Mouse (Mus musculus): ENCODE results near the gene Tmem178b. TPM values are rescaled to one million over a fixed set of nuclear protein-coding genes. Genes with fewer than 3 reads are reported as not detected.

Gene Tmem178b
- polyA plus RNA-seq, 1 experiment from 2014 or later = 0.05 TPM

- Histone ChIP-seq H3K27ac (ENCODE audit: poor library complexity, severe bottlenecking) (no peak overlapping the region), H3K9me3 (replicated peaks) (no peaks in the 10 kb centered on the region)
Observed at GRCm38 (mm10) chr6:40091250-40091651, 218.2 kb downstream of the Tmem178b start.

GRCm38 (mm10) chr6:40098498-40098897 lies 225.4 kb downstream of the Tmem178b start:
- WGBS = 74% methylated on average over 2 of the region's 2 CpGs

More at GRCm38 (mm10) chr6:40091250-40091651, 218.2 kb downstream of the Tmem178b start:
- Histone ChIP-seq H3K4me1 (replicated peaks) (no peaks in the 10 kb centered on the region), H3K4me2 (no peak overlapping the region), H3K4me3 (no peak overlapping the region), H3K9ac (no peak overlapping the region), H3K36me3 (no peaks in the 10 kb centered on the region), H3K27me3 (replicated peaks) (no peaks in the 10 kb centered on the region)
- ATAC-seq (ENCODE audit: insufficient number of reproducible peaks, low FRiP score) = no peak
- 30% methylated on average over 5 of the region's 5 CpGs for WGBS

GRCm38 (mm10) chr6:40101785-40102184 lies 228.7 kb downstream of the Tmem178b start:
- H3K4me2 ChIP-seq = no peak overlapping the region
- H3K4me3 ChIP-seq = no peak overlapping the region
- H3K27me3 ChIP-seq (replicated peaks) = no peaks in the 10 kb centered on the region
- H3K9ac ChIP-seq = no peak overlapping the region
- H3K36me3 ChIP-seq = no peaks in the 10 kb centered on the region
- no peaks in the 10 kb centered on the region for H3K9me3 ChIP-seq (replicated peaks)
- no peak overlapping the region for H3K27ac ChIP-seq (ENCODE audit: poor library complexity, severe bottlenecking)
- WGBS = 79% methylated on average over 4 of the region's 4 CpGs
- ATAC-seq (ENCODE audit: insufficient number of reproducible peaks, low FRiP score) = no peak
- H3K4me1 ChIP-seq (replicated peaks) = 0 out of 2 replicates have a peak, but pooled peaks cover 8% of the 10 kb centered on the region

More at GRCm38 (mm10) chr6:40098498-40098897, 225.4 kb downstream of the Tmem178b start:
- ATAC-seq (ENCODE audit: insufficient number of reproducible peaks, low FRiP score) = no peak
- 0 out of 2 replicates have a peak, but pooled peaks cover 8% of the 10 kb centered on the region for H3K4me1 ChIP-seq (replicated peaks)
- H3K27me3 ChIP-seq (replicated peaks) = no peaks in the 10 kb centered on the region
- H3K4me3 ChIP-seq = no peak overlapping the region
- no peaks in the 10 kb centered on the region for H3K36me3 ChIP-seq
- H3K4me2 ChIP-seq = no peak overlapping the region
- H3K27ac ChIP-seq (ENCODE audit: poor library complexity, severe bottlenecking) = no peak overlapping the region
- H3K9ac ChIP-seq = no peak overlapping the region
- no peaks in the 10 kb centered on the region for H3K9me3 ChIP-seq (replicated peaks)

- no peak overlapping the region for H3K9ac ChIP-seq
- H3K36me3 ChIP-seq = no peaks in the 10 kb centered on the region
- H3K27me3 ChIP-seq (replicated peaks) = no peaks in the 10 kb centered on the region
- H3K4me3 ChIP-seq = no peak overlapping the region
- ATAC-seq (ENCODE audit: insufficient number of reproducible peaks, low FRiP score) = no peak
- H3K27ac ChIP-seq (ENCODE audit: poor library complexity, severe bottlenecking) = no peak overlapping the region
- H3K4me1 ChIP-seq (replicated peaks) = 0 out of 2 replicates have a peak, but pooled peaks cover 8% of the 10 kb centered on the region
- 53% methylated on average over 4 of the region's 4 CpGs for WGBS
- H3K9me3 ChIP-seq (replicated peaks) = no peaks in the 10 kb centered on the region
- no peak overlapping the region for H3K4me2 ChIP-seq
Observed at GRCm38 (mm10) chr6:40102863-40103262, 229.8 kb downstream of the Tmem178b start.

- Histone ChIP-seq H3K4me3 (no peak overlapping the region), H3K36me3 (no peaks in the 10 kb centered on the region), H3K27me3 (replicated peaks) (0 out of 2 replicates have a peak, but pooled peaks cover 4% of the 10 kb centered on the region), H3K4me2 (no peak overlapping the region), H3K27ac (ENCODE audit: poor library complexity, severe bottlenecking) (no peak overlapping the region), H3K9ac (no peak overlapping the region), H3K9me3 (replicated peaks) (no peaks in the 10 kb centered on the region), H3K4me1 (replicated peaks) (no peaks in the 10 kb centered on the region)
- WGBS = 72% methylated on average over 5 of the region's 5 CpGs
- ATAC-seq (ENCODE audit: insufficient number of reproducible peaks, low FRiP score) = no peak
Observed at GRCm38 (mm10) chr6:40110029-40110428, 237.0 kb downstream of the Tmem178b start.

- Histone ChIP-seq H3K27me3 (replicated peaks) (0 out of 2 replicates have a peak, but pooled peaks cover 4% of the 10 kb centered on the region), H3K9ac (no peak overlapping the region), H3K36me3 (no peaks in the 10 kb centered on the region), H3K4me3 (no peak overlapping the region), H3K4me2 (no peak overlapping the region), H3K27ac (ENCODE audit: poor library complexity, severe bottlenecking) (no peak overlapping the region), H3K9me3 (replicated peaks) (no peaks in the 10 kb centered on the region), H3K4me1 (replicated peaks) (no peaks in the 10 kb centered on the region)
- 69% methylated on average over 2 of the region's 2 CpGs for WGBS
- no peak for ATAC-seq (ENCODE audit: insufficient number of reproducible peaks, low FRiP score)
Observed at GRCm38 (mm10) chr6:40110729-40111128, 237.7 kb downstream of the Tmem178b start.

- no peak overlapping the region for H3K27ac ChIP-seq (ENCODE audit: poor library complexity, severe bottlenecking)
- H3K4me2 ChIP-seq = no peak overlapping the region
- no peak overlapping the region for H3K9ac ChIP-seq
- 72% methylated on average over 10 of the region's 10 CpGs for WGBS
- H3K4me1 ChIP-seq (replicated peaks) = no peaks in the 10 kb centered on the region
- ATAC-seq (ENCODE audit: insufficient number of reproducible peaks, low FRiP score) = no peak
- H3K27me3 ChIP-seq (replicated peaks) = 0 out of 2 replicates have a peak, but pooled peaks cover 4% of the 10 kb centered on the region
- no peak overlapping the region for H3K4me3 ChIP-seq
- no peaks in the 10 kb centered on the region for H3K36me3 ChIP-seq
- H3K9me3 ChIP-seq (replicated peaks) = no peaks in the 10 kb centered on the region
Observed at GRCm38 (mm10) chr6:40112488-40112887, 239.4 kb downstream of the Tmem178b start.

- no peak overlapping the region for H3K4me2 ChIP-seq
- 57% methylated on average over 3 of the region's 3 CpGs for WGBS
- no peaks in the 10 kb centered on the region for H3K36me3 ChIP-seq
- H3K27me3 ChIP-seq (replicated peaks) = no peaks in the 10 kb centered on the region
- no peaks in the 10 kb centered on the region for H3K9me3 ChIP-seq (replicated peaks)
- H3K27ac ChIP-seq (ENCODE audit: poor library complexity, severe bottlenecking) = no peak overlapping the region
- no peak for ATAC-seq (ENCODE audit: insufficient number of reproducible peaks, low FRiP score)
- no peak overlapping the region for H3K4me3 ChIP-seq
- no peaks in the 10 kb centered on the region for H3K4me1 ChIP-seq (replicated peaks)
- H3K9ac ChIP-seq = no peak overlapping the region
Observed at GRCm38 (mm10) chr6:40116225-40116624, 243.2 kb downstream of the Tmem178b start.

- WGBS = 77% methylated on average over 2 of the region's 2 CpGs
- H3K4me1 ChIP-seq (replicated peaks) = no peaks in the 10 kb centered on the region
- ATAC-seq (ENCODE audit: insufficient number of reproducible peaks, low FRiP score) = no peak
Observed at GRCm38 (mm10) chr6:40120176-40120575, 247.1 kb downstream of the Tmem178b start.

GRCm38 (mm10) chr6:40121494-40121893 lies 248.4 kb downstream of the Tmem178b start:
- H3K4me1 ChIP-seq (replicated peaks) = no peaks in the 10 kb centered on the region
- H3K27me3 ChIP-seq (replicated peaks) = no peaks in the 10 kb centered on the region
- H3K4me2 ChIP-seq = no peak overlapping the region
- H3K27ac ChIP-seq (ENCODE audit: poor library complexity, severe bottlenecking) = no peak overlapping the region
- no peaks in the 10 kb centered on the region for H3K9me3 ChIP-seq (replicated peaks)
- WGBS = 37% methylated on average over 4 of the region's 4 CpGs
- no peaks in the 10 kb centered on the region for H3K36me3 ChIP-seq
- ATAC-seq (ENCODE audit: insufficient number of reproducible peaks, low FRiP score) = no peak
- H3K9ac ChIP-seq = no peak overlapping the region
- no peak overlapping the region for H3K4me3 ChIP-seq

More at GRCm38 (mm10) chr6:40120176-40120575, 247.1 kb downstream of the Tmem178b start:
- no peak overlapping the region for H3K27ac ChIP-seq (ENCODE audit: poor library complexity, severe bottlenecking)
- H3K4me2 ChIP-seq = no peak overlapping the region
- H3K4me3 ChIP-seq = no peak overlapping the region
- H3K9ac ChIP-seq = no peak overlapping the region
- no peaks in the 10 kb centered on the region for H3K9me3 ChIP-seq (replicated peaks)
- no peaks in the 10 kb centered on the region for H3K27me3 ChIP-seq (replicated peaks)
- H3K36me3 ChIP-seq = no peaks in the 10 kb centered on the region

- Histone ChIP-seq H3K36me3 (no peaks in the 10 kb centered on the region), H3K27ac (ENCODE audit: poor library complexity, severe bottlenecking) (no peak overlapping the region), H3K4me1 (replicated peaks) (no peaks in the 10 kb centered on the region), H3K4me2 (no peak overlapping the region), H3K4me3 (no peak overlapping the region), H3K9me3 (replicated peaks) (no peaks in the 10 kb centered on the region), H3K27me3 (replicated peaks) (no peaks in the 10 kb centered on the region), H3K9ac (no peak overlapping the region)
- ATAC-seq (ENCODE audit: insufficient number of reproducible peaks, low FRiP score) = no peak
- WGBS = 59% methylated on average over 12 of the region's 12 CpGs
Observed at GRCm38 (mm10) chr6:40123070-40123690, 250.1 kb downstream of the Tmem178b start.

- Histone ChIP-seq H3K36me3 (no peaks in the 10 kb centered on the region), H3K4me3 (no peak overlapping the region), H3K4me1 (replicated peaks) (no peaks in the 10 kb centered on the region), H3K4me2 (no peak overlapping the region), H3K9me3 (replicated peaks) (no peaks in the 10 kb centered on the region), H3K9ac (no peak overlapping the region), H3K27me3 (replicated peaks) (no peaks in the 10 kb centered on the region), H3K27ac (ENCODE audit: poor library complexity, severe bottlenecking) (no peak overlapping the region)
- ATAC-seq (ENCODE audit: insufficient number of reproducible peaks, low FRiP score) = no peak
Observed at GRCm38 (mm10) chr6:40123960-40124359, 250.9 kb downstream of the Tmem178b start.
